Mouse (Mus musculus): ENCODE results near the gene Chil4. TPM values are rescaled to one million over a fixed set of nuclear protein-coding genes. Genes with fewer than 3 reads are reported as not detected.
"Not testable (repeated sequence)": the region's sequence is repeated elsewhere in the genome, so short reads cannot be mapped to it uniquely, and the experiment has no call there.

The Chil4 gene
- polyA plus RNA-seq, 1 experiment from 2014 or later: not detected

- Histone ChIP-seq H3K4me3 (ENCODE audit: low read depth, low read length) (no peak overlapping the region), H3K9me3 (ENCODE audit: control insufficient read depth, low read depth, low read length) (no peaks in the 10 kb centered on the region), H3K36me3 (ENCODE audit: control insufficient read depth, insufficient read depth, low read length) (no peaks in the 10 kb centered on the region), H3K27ac (ENCODE audit: low read length) (no peak overlapping the region), H3K4me1 (ENCODE audit: control insufficient read depth, insufficient read depth, low read length) (no peaks in the 10 kb centered on the region), H3K9ac (replicated peaks; ENCODE audit: low read depth, low read length) (no peak overlapping the region), H3K4me2 (replicated peaks; ENCODE audit: low read depth, low read length) (no peak overlapping the region), H3K27me3 (ENCODE audit: control insufficient read depth, insufficient read depth, low read length) (no peaks in the 10 kb centered on the region)
- WGBS: 86% methylated on average over 13 of the region's 13 CpGs
- ATAC-seq (ENCODE audit: insufficient number of reproducible peaks, insufficient read depth, low FRiP score, low read depth): no peak
Measured at GRCm38 (mm10) chr3:106177509-106178189, 41.7 kb downstream of the Chil4 start.

DNA sequence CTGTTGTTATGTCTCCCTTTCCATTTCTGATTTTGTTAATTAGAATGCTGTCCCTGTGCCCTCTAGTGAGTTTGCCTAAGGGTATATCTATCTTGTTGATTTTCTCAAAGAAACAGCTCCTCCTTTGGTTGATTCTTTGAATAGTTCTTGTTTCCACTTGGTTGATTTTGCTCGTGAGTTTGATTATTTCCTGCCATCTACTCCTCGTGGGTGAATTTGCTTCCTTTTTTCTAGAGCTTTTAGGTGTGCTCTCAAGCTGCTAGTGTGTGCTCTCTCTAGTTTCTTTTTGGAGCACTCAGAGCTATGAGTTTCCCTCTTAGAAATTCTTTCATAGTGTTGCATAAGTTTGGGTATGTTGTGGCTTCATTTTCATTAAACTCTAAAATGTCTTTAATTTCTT lies 44.3 kb downstream of the Chil4 start:
- not testable (repeated sequence) for H3K27ac ChIP-seq (ENCODE audit: low read length); H3K36me3 ChIP-seq (ENCODE audit: control insufficient read depth, insufficient read depth, low read length); H3K4me2 ChIP-seq (replicated peaks; ENCODE audit: low read depth, low read length); H3K27me3 ChIP-seq (ENCODE audit: control insufficient read depth, insufficient read depth, low read length); H3K9ac ChIP-seq (replicated peaks; ENCODE audit: low read depth, low read length); ATAC-seq (ENCODE audit: insufficient number of reproducible peaks, insufficient read depth, low FRiP score, low read depth); H3K4me1 ChIP-seq (ENCODE audit: control insufficient read depth, insufficient read depth, low read length); H3K9me3 ChIP-seq (ENCODE audit: control insufficient read depth, low read depth, low read length); H3K4me3 ChIP-seq (ENCODE audit: low read depth, low read length)
- WGBS: 61% methylated on average over 2 of the region's 2 CpGs

DNA sequence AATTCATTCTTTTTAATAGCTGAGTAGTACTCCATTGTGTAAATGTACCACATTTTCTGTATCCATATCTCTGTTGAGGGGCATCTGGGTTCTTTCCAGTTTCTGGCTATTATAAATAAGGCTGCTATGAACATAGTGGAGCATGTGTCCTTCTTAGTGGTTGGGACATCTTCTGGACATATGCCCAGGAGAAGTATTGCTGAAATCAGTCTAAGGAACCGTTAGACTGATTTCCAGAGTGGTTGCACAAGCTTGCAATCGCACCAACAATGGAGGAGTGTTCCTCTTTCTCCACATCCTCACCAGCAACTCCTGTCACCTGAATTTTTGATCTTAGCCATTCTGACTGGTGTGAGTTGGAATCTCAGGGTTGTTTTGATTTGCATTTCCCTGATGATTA lies 46.8 kb downstream of the Chil4 start:
- not testable (repeated sequence) for H3K9me3 ChIP-seq (ENCODE audit: control insufficient read depth, low read depth, low read length); H3K4me2 ChIP-seq (replicated peaks; ENCODE audit: low read depth, low read length); H3K36me3 ChIP-seq (ENCODE audit: control insufficient read depth, insufficient read depth, low read length); H3K27me3 ChIP-seq (ENCODE audit: control insufficient read depth, insufficient read depth, low read length); H3K27ac ChIP-seq (ENCODE audit: low read length); ATAC-seq (ENCODE audit: insufficient number of reproducible peaks, insufficient read depth, low FRiP score, low read depth); H3K4me3 ChIP-seq (ENCODE audit: low read depth, low read length); H3K4me1 ChIP-seq (ENCODE audit: control insufficient read depth, insufficient read depth, low read length); H3K9ac ChIP-seq (replicated peaks; ENCODE audit: low read depth, low read length)
- 73% methylated on average over 2 of the region's 2 CpGs for WGBS

GRCm38 (mm10) chr3:106171135-106171731 lies 48.1 kb downstream of the Chil4 start:
- no peak overlapping the region for H3K4me3 ChIP-seq (ENCODE audit: low read depth, low read length)
- no peaks in the 10 kb centered on the region for H3K4me1 ChIP-seq (ENCODE audit: control insufficient read depth, insufficient read depth, low read length)
- ATAC-seq (ENCODE audit: insufficient number of reproducible peaks, insufficient read depth, low FRiP score, low read depth): no peak
- H3K9ac ChIP-seq (replicated peaks; ENCODE audit: low read depth, low read length): no peak overlapping the region
- no peaks in the 10 kb centered on the region for H3K27me3 ChIP-seq (ENCODE audit: control insufficient read depth, insufficient read depth, low read length)
- no peaks in the 10 kb centered on the region for H3K9me3 ChIP-seq (ENCODE audit: control insufficient read depth, low read depth, low read length)
- H3K27ac ChIP-seq (ENCODE audit: low read length): no peak overlapping the region
- WGBS: 84% methylated on average over 1 of the region's 1 CpGs
- H3K36me3 ChIP-seq (ENCODE audit: control insufficient read depth, insufficient read depth, low read length): no peaks in the 10 kb centered on the region
- H3K4me2 ChIP-seq (replicated peaks; ENCODE audit: low read depth, low read length): no peak overlapping the region

DNA sequence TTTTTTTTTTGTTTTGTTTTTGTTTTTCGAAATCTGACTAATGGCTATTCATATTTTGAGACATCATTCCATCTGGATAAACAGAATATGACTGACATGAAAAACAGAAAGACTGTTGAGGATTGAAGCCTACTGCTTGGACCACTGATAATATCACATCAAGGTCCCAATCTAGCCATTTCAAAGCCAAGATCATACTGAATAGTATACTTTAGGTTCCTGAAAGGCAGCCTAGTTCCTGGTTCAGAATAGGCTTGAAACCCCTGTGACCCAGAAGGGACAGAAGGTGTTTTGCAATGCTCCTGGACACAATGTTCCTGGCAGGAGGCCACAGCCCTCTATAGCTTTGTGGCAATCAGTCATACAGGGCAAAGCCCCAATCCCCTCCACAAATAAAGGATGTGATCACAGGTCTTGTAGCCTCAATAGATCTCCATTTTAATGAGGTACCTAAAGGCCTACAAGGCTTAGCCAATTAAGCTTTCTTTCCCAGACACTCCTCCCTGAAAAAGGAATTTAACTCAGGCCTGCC lies 48.7 kb downstream of the Chil4 start:
- Histone ChIP-seq H3K4me3 (ENCODE audit: low read depth, low read length) (no peak overlapping the region), H3K4me2 (replicated peaks; ENCODE audit: low read depth, low read length) (no peak overlapping the region), H3K36me3 (ENCODE audit: control insufficient read depth, insufficient read depth, low read length) (no peaks in the 10 kb centered on the region), H3K4me1 (ENCODE audit: control insufficient read depth, insufficient read depth, low read length) (no peaks in the 10 kb centered on the region), H3K27ac (ENCODE audit: low read length) (no peak overlapping the region), H3K27me3 (ENCODE audit: control insufficient read depth, insufficient read depth, low read length) (no peaks in the 10 kb centered on the region), H3K9ac (replicated peaks; ENCODE audit: low read depth, low read length) (no peak overlapping the region), H3K9me3 (ENCODE audit: control insufficient read depth, low read depth, low read length) (no peaks in the 10 kb centered on the region)
- 0 out of 2 replicates have a peak, but pooled peaks have one; percentile 56 for ATAC-seq (ENCODE audit: insufficient number of reproducible peaks, insufficient read depth, low FRiP score, low read depth)
- 48% methylated on average over 1 of the region's 1 CpGs for WGBS

GRCm38 (mm10) chr3:106167464-106167863 lies 51.8 kb downstream of the Chil4 start, which contains the start of gene Chil3:
Gene Chil3, minus strand, starts transcription at chr3:106167564.
- Histone ChIP-seq H3K27ac (ENCODE audit: low read length) (no peak within 1 kb of the TSS), H3K36me3 (ENCODE audit: control insufficient read depth, insufficient read depth, low read length) (no peaks in the 10 kb centered on the region), H3K4me1 (ENCODE audit: control insufficient read depth, insufficient read depth, low read length) (no peaks in the 10 kb centered on the region), H3K9me3 (ENCODE audit: control insufficient read depth, low read depth, low read length) (no peaks in the 10 kb centered on the region), H3K27me3 (ENCODE audit: control insufficient read depth, insufficient read depth, low read length) (no peaks in the 10 kb centered on the region), H3K4me3 (ENCODE audit: low read depth, low read length) (no peak within 1 kb of the TSS), H3K4me2 (replicated peaks; ENCODE audit: low read depth, low read length) (no peak within 1 kb of the TSS), H3K9ac (replicated peaks; ENCODE audit: low read depth, low read length) (no peak within 1 kb of the TSS)
- WGBS: 73% methylated on average over 3 of the region's 3 CpGs
- no peak for ATAC-seq (ENCODE audit: insufficient number of reproducible peaks, insufficient read depth, low FRiP score, low read depth)

DNA sequence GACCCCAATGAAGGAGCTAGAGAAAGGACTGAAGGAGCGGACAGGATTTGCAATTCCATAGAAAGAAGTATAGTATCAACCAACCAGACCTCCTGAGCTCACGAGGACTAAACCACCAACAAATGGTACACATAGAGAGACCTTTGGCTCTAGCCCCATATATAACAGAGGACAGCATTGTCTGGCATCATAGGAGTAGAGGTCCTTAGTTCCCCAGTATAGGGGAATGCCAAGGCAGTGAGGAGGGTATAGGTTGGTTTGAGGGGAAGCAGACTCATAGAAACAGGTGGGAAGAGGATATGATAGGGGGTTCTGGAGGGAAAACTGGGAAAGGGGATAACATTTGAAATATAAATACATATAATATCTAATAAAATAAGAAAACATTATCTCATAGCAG lies 64.9 kb downstream of the Chil4 start:
- H3K27ac ChIP-seq (ENCODE audit: low read length): no peak overlapping the region
- no peak overlapping the region for H3K4me2 ChIP-seq (replicated peaks; ENCODE audit: low read depth, low read length)
- H3K9ac ChIP-seq (replicated peaks; ENCODE audit: low read depth, low read length): no peak overlapping the region
- no peak overlapping the region for H3K4me3 ChIP-seq (ENCODE audit: low read depth, low read length)
- no peaks in the 10 kb centered on the region for H3K4me1 ChIP-seq (ENCODE audit: control insufficient read depth, insufficient read depth, low read length)
- WGBS: 84% methylated on average over 2 of the region's 2 CpGs
- H3K36me3 ChIP-seq (ENCODE audit: control insufficient read depth, insufficient read depth, low read length): no peaks in the 10 kb centered on the region
- no peak for ATAC-seq (ENCODE audit: insufficient number of reproducible peaks, insufficient read depth, low FRiP score, low read depth)
- no peaks in the 10 kb centered on the region for H3K27me3 ChIP-seq (ENCODE audit: control insufficient read depth, insufficient read depth, low read length)
- H3K9me3 ChIP-seq (ENCODE audit: control insufficient read depth, low read depth, low read length): 0 out of 2 replicates have a peak, but pooled peaks cover 3% of the 10 kb centered on the region

Measured in stomach, embryonic 14.5 days (tissue).